Mouse (Mus musculus): Measurements from ENCODE around the gene Smim14.

DNA sequence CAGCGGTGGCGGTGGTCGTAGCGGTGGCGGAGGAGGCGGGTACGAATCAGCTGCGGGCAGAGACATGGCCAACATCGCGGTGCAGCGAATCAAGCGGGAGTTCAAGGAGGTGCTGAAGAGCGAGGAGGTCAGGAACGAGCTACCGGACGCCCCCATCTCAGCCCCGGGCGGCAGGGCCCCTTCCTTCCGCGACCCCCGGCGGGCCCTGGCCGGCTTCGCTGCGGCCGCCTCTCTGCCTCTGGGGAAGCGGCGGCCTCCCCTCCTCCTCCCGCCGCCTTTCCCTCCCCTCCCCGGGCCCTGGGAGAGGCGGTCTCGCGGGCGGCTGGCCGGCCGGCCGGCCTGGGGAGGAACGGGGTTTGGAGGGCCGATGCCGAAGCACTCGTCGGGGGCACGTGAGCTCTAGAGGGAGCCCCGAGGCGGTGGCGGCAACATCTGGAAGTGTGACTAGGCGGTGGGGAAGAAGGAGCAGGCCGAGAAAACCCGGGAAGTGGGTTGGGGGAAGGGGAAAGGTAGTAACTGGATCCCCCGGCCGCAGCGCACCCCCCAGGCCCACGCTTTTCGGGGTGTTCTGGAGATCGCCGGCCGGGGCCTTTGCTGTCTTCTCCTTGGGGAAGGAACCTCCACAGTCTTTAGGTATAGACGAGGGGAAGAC, 562 bp upstream of the Smim14 start:
- no peak for TF ChIP-seq CTCF (IDR thresholded peaks at IDR 0.05)
- TF ChIP-seq EP300 (IDR thresholded peaks at IDR 0.05): no peak
